Mouse (Mus musculus): ENCODE measurements around the gene Clasp1. TPM values are rescaled to one million over a fixed set of nuclear protein-coding genes. Genes with fewer than 3 reads are reported as not detected.

Gene Clasp1
- polyA plus RNA-seq (2014; fragmentation: Nextera tagmentation; extraction: Ambion mirVana): 51.8 and 70.0 TPM in 2 replicates

GRCm38 (mm10) chr1:118388757-118389453 lies at the start of gene Clasp1:
Gene Clasp1, plus strand, starts transcription at chr1:118389058.
- H3K27me3 ChIP-seq (ENCODE audit: control insufficient read depth, insufficient read depth, low read length): no peaks in the 10 kb centered on the region
- H3K4me1 ChIP-seq (ENCODE audit: control insufficient read depth, insufficient read depth, low read length): peaks cover 12% of the 10 kb centered on the region
- ATAC-seq (ENCODE audit: low FRiP score, low TSS enrichment): peak; percentile 98
- H3K27ac ChIP-seq (ENCODE audit: low read depth, low read length): peak within 1 kb of the TSS; percentile 93
- H3K36me3 ChIP-seq (ENCODE audit: control insufficient read depth, insufficient read depth, low read length): peaks cover 3% of the 10 kb centered on the region; the same call in 1 of the 2 replicates
- peak within 1 kb of the TSS; percentile 89 for H3K9ac ChIP-seq (ENCODE audit: low read depth, low read length)
- under 1% methylated on average over 44 of the region's 44 CpGs for WGBS
- no peaks in the 10 kb centered on the region for H3K9me3 ChIP-seq (ENCODE audit: control insufficient read depth, low read length)
- H3K4me2 ChIP-seq (replicated peaks; ENCODE audit: low read depth, low read length): peak within 1 kb of the TSS; percentile 68
- H3K4me3 ChIP-seq (ENCODE audit: low read length): peak within 1 kb of the TSS; percentile 71

- peak; percentile 81 for ATAC-seq (ENCODE audit: low FRiP score, low TSS enrichment)
Measured at GRCm38 (mm10) chr1:118343649-118344435, 45.0 kb upstream of the Clasp1 start.

GRCm38 (mm10) chr1:118349922-118350321 lies 38.9 kb upstream of the Clasp1 start:
- ATAC-seq (ENCODE audit: low FRiP score, low TSS enrichment): no peak
- no peaks in the 10 kb centered on the region for H3K9me3 ChIP-seq (ENCODE audit: control insufficient read depth, low read length)
- no peak overlapping the region for H3K27ac ChIP-seq (ENCODE audit: low read depth, low read length)
- H3K27me3 ChIP-seq (ENCODE audit: control insufficient read depth, insufficient read depth, low read length): no peaks in the 10 kb centered on the region
- no peaks in the 10 kb centered on the region for H3K4me1 ChIP-seq (ENCODE audit: control insufficient read depth, insufficient read depth, low read length)
- no peak overlapping the region for H3K4me2 ChIP-seq (replicated peaks; ENCODE audit: low read depth, low read length)
- H3K9ac ChIP-seq (ENCODE audit: low read depth, low read length): no peak overlapping the region
- H3K36me3 ChIP-seq (ENCODE audit: control insufficient read depth, insufficient read depth, low read length): no peaks in the 10 kb centered on the region
- 85% methylated on average over 3 of the region's 3 CpGs for WGBS
- H3K4me3 ChIP-seq (ENCODE audit: low read length): no peak overlapping the region

More at GRCm38 (mm10) chr1:118343649-118344435, 45.0 kb upstream of the Clasp1 start:
- Histone ChIP-seq H3K9me3 (ENCODE audit: control insufficient read depth, low read length) (no peaks in the 10 kb centered on the region), H3K4me2 (replicated peaks; ENCODE audit: low read depth, low read length) (no peak overlapping the region), H3K27ac (ENCODE audit: low read depth, low read length) (peak overlapping the region; percentile 59; the same call in 1 of the 2 replicates), H3K36me3 (ENCODE audit: control insufficient read depth, insufficient read depth, low read length) (no peaks in the 10 kb centered on the region), H3K4me3 (ENCODE audit: low read length) (no peak overlapping the region), H3K27me3 (ENCODE audit: control insufficient read depth, insufficient read depth, low read length) (no peaks in the 10 kb centered on the region), H3K4me1 (ENCODE audit: control insufficient read depth, insufficient read depth, low read length) (peaks cover 7% of the 10 kb centered on the region; the same call in 1 of the 2 replicates), H3K9ac (ENCODE audit: low read depth, low read length) (no peak overlapping the region)
- 30% methylated on average over 6 of the region's 6 CpGs for WGBS

GRCm38 (mm10) chr1:118359071-118359761 lies 29.6 kb upstream of the Clasp1 start:
- Histone ChIP-seq H3K4me2 (replicated peaks; ENCODE audit: low read depth, low read length) (no peak overlapping the region), H3K36me3 (ENCODE audit: control insufficient read depth, insufficient read depth, low read length) (no peaks in the 10 kb centered on the region), H3K27ac (ENCODE audit: low read depth, low read length) (no peak overlapping the region), H3K9ac (ENCODE audit: low read depth, low read length) (no peak overlapping the region), H3K4me1 (ENCODE audit: control insufficient read depth, insufficient read depth, low read length) (no peaks in the 10 kb centered on the region), H3K9me3 (ENCODE audit: control insufficient read depth, low read length) (no peaks in the 10 kb centered on the region), H3K4me3 (ENCODE audit: low read length) (no peak overlapping the region), H3K27me3 (ENCODE audit: control insufficient read depth, insufficient read depth, low read length) (no peaks in the 10 kb centered on the region)
- WGBS: 78% methylated on average over 6 of the region's 6 CpGs
- ATAC-seq (ENCODE audit: low FRiP score, low TSS enrichment): no peak

- no peak overlapping the region for H3K27ac ChIP-seq (ENCODE audit: low read depth, low read length)
- H3K36me3 ChIP-seq (ENCODE audit: control insufficient read depth, insufficient read depth, low read length): no peaks in the 10 kb centered on the region
- H3K4me2 ChIP-seq (replicated peaks; ENCODE audit: low read depth, low read length): no peak overlapping the region
- H3K9me3 ChIP-seq (ENCODE audit: control insufficient read depth, low read length): no peaks in the 10 kb centered on the region
- ATAC-seq (ENCODE audit: low FRiP score, low TSS enrichment): no peak
- no peak overlapping the region for H3K9ac ChIP-seq (ENCODE audit: low read depth, low read length)
- no peaks in the 10 kb centered on the region for H3K4me1 ChIP-seq (ENCODE audit: control insufficient read depth, insufficient read depth, low read length)
- no peaks in the 10 kb centered on the region for H3K27me3 ChIP-seq (ENCODE audit: control insufficient read depth, insufficient read depth, low read length)
- 86% methylated on average over 1 of the region's 1 CpGs for WGBS
- H3K4me3 ChIP-seq (ENCODE audit: low read length): no peak overlapping the region
Measured at GRCm38 (mm10) chr1:118367970-118368369, 20.9 kb upstream of the Clasp1 start.

GRCm38 (mm10) chr1:118368721-118369461 lies 20.0 kb upstream of the Clasp1 start:
- WGBS: 54% methylated on average over 3 of the region's 3 CpGs
- no peak overlapping the region for H3K4me2 ChIP-seq (replicated peaks; ENCODE audit: low read depth, low read length)
- H3K4me3 ChIP-seq (ENCODE audit: low read length): no peak overlapping the region
- H3K27ac ChIP-seq (ENCODE audit: low read depth, low read length): no peak overlapping the region
- no peaks in the 10 kb centered on the region for H3K27me3 ChIP-seq (ENCODE audit: control insufficient read depth, insufficient read depth, low read length)
- H3K9ac ChIP-seq (ENCODE audit: low read depth, low read length): no peak overlapping the region
- H3K4me1 ChIP-seq (ENCODE audit: control insufficient read depth, insufficient read depth, low read length): no peaks in the 10 kb centered on the region
- 0 out of 2 replicates have a peak, but pooled peaks have one; percentile 52 for ATAC-seq (ENCODE audit: low FRiP score, low TSS enrichment)
- no peaks in the 10 kb centered on the region for H3K36me3 ChIP-seq (ENCODE audit: control insufficient read depth, insufficient read depth, low read length)
- H3K9me3 ChIP-seq (ENCODE audit: control insufficient read depth, low read length): no peaks in the 10 kb centered on the region

GRCm38 (mm10) chr1:118377784-118378183 lies 11.1 kb upstream of the Clasp1 start:
- Histone ChIP-seq H3K27ac (ENCODE audit: low read depth, low read length) (no peak overlapping the region), H3K9me3 (ENCODE audit: control insufficient read depth, low read length) (no peaks in the 10 kb centered on the region), H3K4me3 (ENCODE audit: low read length) (no peak overlapping the region), H3K4me1 (ENCODE audit: control insufficient read depth, insufficient read depth, low read length) (no peaks in the 10 kb centered on the region), H3K36me3 (ENCODE audit: control insufficient read depth, insufficient read depth, low read length) (no peaks in the 10 kb centered on the region), H3K27me3 (ENCODE audit: control insufficient read depth, insufficient read depth, low read length) (no peaks in the 10 kb centered on the region), H3K9ac (ENCODE audit: low read depth, low read length) (no peak overlapping the region), H3K4me2 (replicated peaks; ENCODE audit: low read depth, low read length) (no peak overlapping the region)
- 82% methylated on average over 5 of the region's 5 CpGs for WGBS
- no peak for ATAC-seq (ENCODE audit: low FRiP score, low TSS enrichment)

GRCm38 (mm10) chr1:118380105-118380786 lies 8.6 kb upstream of the Clasp1 start:
- Histone ChIP-seq H3K27me3 (ENCODE audit: control insufficient read depth, insufficient read depth, low read length) (no peaks in the 10 kb centered on the region), H3K36me3 (ENCODE audit: control insufficient read depth, insufficient read depth, low read length) (no peaks in the 10 kb centered on the region), H3K4me2 (replicated peaks; ENCODE audit: low read depth, low read length) (no peak overlapping the region), H3K9me3 (ENCODE audit: control insufficient read depth, low read length) (no peaks in the 10 kb centered on the region), H3K9ac (ENCODE audit: low read depth, low read length) (no peak overlapping the region), H3K4me3 (ENCODE audit: low read length) (no peak overlapping the region), H3K4me1 (ENCODE audit: control insufficient read depth, insufficient read depth, low read length) (no peaks in the 10 kb centered on the region), H3K27ac (ENCODE audit: low read depth, low read length) (no peak overlapping the region)
- WGBS: 79% methylated on average over 8 of the region's 8 CpGs
- ATAC-seq (ENCODE audit: low FRiP score, low TSS enrichment): no peak
